Mouse (Mus musculus) C2C12 (cell line): ENCODE measurements around the gene Lbh.

Experiments
- CEBPB ChIP-seq: IDR thresholded peaks from one replicate; pipeline ENCODE4 v1.6.1; 2011; ENCODE audit warnings: low read depth, mild to moderate bottlenecking, control low read depth, moderate library complexity
- CTCF ChIP-seq: IDR thresholded peaks from one replicate; pipeline ENCODE4 v1.5.1; 2011; ENCODE audit not compliant: control insufficient read depth, insufficient read depth, insufficient read length
- MAX ChIP-seq: IDR thresholded peaks from one replicate; pipeline ENCODE4 v1.6.1; 2011; ENCODE audit warnings: mild to moderate bottlenecking, control low read depth
- MYOD1 ChIP-seq: IDR thresholded peaks from one replicate; pipeline ENCODE4 v1.6.1; 2011; ENCODE audit warnings: low read depth; ENCODE audit not compliant: control insufficient read depth, insufficient read length

GRCm38 (mm10) chr17:72878979-72879378 lies 39.1 kb upstream of the Lbh start:
- TF ChIP-seq CEBPB (no peak), CTCF (no peak), MAX (no peak), MYOD1 (no peak)
